Mouse (Mus musculus) G1E (cell line): ENCODE data around the gene Rarres1.

Experiments used
- CTCF ChIP-seq: IDR thresholded peaks from 2 replicates; pipeline ENCODE4 v1.5.1; 2012; ENCODE audit warnings: low read depth, low read length, inconsistent platforms, mixed read lengths
- GATA1 ChIP-seq: IDR thresholded peaks from 2 replicates; pipeline ENCODE4 v1.6.1; 2012; ENCODE audit warnings: borderline replicate concordance, low read length, inconsistent platforms, mixed read lengths
- GATA2 ChIP-seq: IDR thresholded peaks from 2 replicates; pipeline ENCODE4 v1.6.1; 2012; ENCODE audit warnings: low read depth, low read length, inconsistent platforms, borderline replicate concordance
- POLR2AphosphoS5 ChIP-seq: IDR thresholded peaks from 2 replicates; pipeline ENCODE4 v1.6.1; 2012; ENCODE audit warnings: low read depth, low read length, inconsistent platforms; ENCODE audit not compliant: insufficient replicate concordance
- TAL1 ChIP-seq: conservative IDR thresholded peaks from 2 replicates; pipeline ENCODE4 v1.6.1; 2012; ENCODE audit warnings: low read depth, low read length, inconsistent platforms, mixed read lengths

GRCm38 (mm10) chr3:67463001-67463400 lies 52.3 kb downstream of the Rarres1 start:
- no peak for TF ChIP-seq CTCF
- TF ChIP-seq POLR2AphosphoS5: no peak
- TF ChIP-seq TAL1: no peak
- TF ChIP-seq GATA1: no peak
- TF ChIP-seq GATA2: no peak
